Mouse (Mus musculus): ENCODE measurements at regions not wholly inside any gene's neighbourhood (a gene's known extent, or its start where the extent isn't known, plus 50 kb on each side); places are given as distances from the start of the nearest gene placed in this dataset.

DNA sequence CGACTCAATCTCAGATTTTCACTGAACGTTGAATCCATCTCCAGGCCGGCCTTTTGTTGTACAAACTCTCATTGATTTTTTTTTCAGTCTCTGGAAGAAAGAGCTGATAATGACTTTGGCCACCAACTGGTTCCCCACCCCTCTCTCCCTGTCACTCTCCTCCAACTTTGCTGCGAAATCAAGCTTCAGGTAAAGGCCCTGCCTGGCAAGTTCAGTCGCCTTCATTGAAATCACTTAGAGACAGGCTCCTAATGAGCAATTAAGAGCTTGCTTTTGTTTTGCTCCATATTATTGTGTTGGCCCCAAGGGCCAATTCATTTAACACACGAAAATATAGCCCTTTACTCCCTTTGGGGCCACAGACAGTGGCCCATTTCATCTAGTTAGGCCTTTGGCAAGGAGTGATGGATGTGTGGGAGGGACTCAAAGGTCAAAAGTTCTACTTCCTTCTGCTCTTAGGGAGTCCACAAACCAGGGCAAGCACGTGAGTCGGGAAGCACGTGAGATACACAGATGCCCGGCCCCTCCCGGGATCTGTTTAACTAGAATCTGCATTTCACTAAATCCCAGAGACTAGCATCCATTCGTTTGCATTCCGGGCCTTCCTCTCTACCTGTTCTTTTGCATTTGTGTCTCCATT lies 120.0 kb downstream of the Dact1 start:
- no peak for DNase-seq (ENCODE audit: low read depth)

DNA sequence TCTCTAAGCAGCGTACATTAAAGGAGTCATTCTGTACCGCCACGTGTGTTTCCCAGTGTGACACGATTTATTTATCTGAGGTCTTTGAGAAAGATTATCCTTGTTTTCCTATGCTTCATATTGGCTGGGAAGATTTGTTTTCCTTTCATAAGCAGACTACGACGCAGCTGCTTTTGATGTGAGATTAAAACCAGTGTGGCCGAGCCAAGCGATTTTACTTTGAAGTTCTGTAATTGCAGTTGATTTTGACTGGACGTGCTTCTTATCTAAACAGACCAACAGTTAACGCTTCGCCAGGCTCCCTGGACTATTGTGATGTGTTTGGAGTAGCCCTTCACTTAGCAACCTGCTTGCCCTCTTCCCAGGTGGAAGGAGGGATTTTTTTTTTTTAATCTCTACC lies 120.6 kb downstream of the Dact1 start:
- no peak for DNase-seq (ENCODE audit: low read depth)

DNA sequence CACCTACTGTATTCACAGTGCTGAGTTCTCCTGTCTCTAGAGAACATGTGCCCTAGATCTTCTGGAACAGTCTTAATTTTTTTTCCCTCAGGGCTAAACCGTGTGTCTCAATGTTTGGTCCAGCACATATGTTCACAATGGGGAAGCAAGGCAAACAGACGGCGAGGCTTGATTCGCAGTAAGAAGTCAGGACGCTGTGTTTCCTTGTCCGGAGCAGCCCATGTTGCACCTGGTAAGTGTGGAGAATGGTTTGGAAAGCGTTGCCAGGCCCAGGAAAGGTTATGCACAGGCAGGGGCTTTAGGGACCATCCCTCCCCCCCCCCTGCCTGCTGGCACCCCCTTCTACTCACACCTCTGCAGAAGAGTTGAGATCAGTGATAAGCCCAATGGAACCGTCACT lies 121.4 kb downstream of the Dact1 start:
- no peak for DNase-seq (ENCODE audit: low read depth)

DNA sequence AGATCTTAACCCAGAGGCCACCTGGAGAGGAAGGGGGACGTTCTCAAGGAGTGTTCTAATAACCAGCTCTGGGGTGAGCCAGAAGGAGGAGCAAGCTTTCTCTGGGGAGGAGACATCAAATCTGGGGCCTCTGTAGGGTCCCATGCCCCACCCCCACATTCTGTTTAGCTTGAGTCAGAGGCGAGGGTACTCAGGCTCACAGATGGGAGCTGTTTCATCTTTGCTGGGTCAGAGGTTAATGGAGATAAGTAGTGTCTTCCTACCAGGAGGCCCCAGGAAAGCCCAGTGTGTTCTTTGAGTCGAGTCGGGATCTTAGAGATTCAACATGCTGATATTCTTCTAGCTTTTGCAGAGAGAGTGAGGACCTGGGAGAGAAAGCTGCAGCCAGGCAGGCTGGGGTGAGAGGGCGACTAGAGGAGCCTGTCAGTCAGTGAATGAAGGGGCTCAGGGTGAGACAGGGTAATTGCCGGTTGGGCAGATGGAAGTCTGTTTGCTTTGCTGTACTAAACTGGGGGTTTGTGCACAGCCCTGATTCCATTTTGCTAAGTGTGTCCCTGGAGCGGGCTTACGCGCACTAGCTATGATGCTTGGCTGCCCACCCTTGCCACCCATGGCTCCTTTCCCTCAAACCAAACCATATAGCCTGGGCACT lies 124.0 kb downstream of the Dact1 start:
- no peak for DNase-seq (ENCODE audit: low read depth)

DNA sequence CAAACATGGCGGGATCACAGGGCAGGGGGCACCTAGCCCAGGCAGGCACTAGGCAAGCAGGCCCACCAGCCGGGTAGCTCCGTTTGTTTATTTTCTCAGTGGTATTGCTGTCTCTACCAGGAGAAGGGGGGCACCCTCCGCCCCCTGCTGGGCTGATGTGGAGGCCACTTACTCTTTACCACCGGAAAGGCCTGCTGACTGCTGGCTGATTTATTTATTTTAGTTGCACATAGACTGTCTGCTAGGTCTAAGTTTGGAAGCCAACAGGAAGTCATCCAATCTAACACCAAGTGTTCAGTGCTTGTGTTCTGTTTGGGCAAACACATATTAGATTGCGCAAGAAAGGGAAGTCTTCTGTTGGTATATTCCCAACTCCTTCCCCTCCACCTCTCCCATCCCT lies 128.6 kb downstream of the Dact1 start:
- no peak for DNase-seq (ENCODE audit: low read depth)

DNA sequence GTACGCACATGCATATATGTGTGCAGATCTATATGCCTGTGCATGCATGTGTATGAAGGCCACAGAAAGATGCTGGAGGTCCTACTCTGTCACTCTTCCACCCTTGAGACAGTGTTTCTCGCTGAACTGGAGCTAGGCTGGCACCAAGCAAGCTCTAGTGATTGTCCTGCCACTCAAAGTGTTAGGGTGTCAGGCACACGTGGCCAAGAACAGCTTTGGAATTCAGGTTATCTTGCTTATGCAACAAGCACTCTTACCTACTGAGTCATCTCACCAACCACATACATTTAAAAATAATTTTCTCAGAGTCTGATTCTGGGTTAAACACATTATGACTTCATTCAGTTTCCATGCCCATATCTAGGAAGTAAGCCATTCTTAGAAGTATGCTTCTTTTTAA lies 131.2 kb downstream of the Dact1 start:
- no peak for DNase-seq (ENCODE audit: low read depth)

DNA sequence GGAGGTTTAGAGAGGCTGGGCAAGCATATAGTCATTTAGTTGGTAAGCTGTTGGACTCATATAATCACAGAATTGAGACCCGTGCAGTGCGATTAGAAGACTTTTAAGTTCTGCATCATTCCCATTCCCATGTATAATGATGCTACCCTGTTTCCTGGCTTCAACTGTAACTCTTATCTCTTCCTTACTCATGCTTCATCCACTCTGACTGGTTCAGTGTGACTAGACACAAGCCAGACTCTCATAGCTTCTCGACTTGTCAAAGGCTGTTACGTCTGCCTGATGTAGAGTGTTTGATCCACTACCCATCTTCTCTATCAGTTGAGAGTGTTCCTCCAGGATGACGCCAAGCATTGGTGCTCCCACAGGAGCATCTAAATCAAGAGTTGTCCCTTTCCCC lies 131.6 kb downstream of the Dact1 start:
- no peak for DNase-seq (ENCODE audit: low read depth)

DNA sequence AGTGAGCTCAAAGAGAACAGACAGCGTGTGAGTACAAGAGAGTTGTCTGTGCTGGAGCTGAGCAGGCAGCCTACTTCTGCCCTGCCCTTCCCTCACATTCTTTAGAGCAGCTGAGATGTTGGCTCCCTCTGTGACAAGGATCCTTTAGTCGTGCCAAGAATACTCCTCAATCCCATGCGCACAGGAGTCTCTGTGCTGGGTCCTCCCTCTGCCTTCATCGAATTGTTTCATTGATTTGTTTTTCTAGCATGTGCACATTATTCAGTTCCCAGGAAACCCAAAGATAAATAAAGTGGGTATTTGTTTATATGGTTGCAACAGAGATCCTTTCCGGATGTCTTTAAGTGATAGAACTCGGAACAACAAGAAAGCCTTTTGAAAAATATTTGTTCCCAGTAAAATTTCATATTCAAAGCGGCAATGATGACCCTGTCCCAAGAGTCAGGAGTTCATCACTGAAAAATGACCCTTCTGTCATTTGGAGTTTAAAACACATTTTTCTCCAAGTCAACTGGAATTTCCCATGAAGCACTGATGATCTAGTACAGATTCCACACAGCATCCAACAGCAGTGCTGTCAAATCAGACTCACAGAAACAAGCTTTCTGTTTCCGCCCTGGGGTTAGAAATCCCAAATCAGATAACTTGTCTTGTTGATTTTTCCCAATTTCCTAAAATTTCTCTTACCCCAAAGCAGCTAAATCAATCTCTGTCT lies 136.7 kb downstream of the Dact1 start:
- no peak for DNase-seq (ENCODE audit: low read depth)

DNA sequence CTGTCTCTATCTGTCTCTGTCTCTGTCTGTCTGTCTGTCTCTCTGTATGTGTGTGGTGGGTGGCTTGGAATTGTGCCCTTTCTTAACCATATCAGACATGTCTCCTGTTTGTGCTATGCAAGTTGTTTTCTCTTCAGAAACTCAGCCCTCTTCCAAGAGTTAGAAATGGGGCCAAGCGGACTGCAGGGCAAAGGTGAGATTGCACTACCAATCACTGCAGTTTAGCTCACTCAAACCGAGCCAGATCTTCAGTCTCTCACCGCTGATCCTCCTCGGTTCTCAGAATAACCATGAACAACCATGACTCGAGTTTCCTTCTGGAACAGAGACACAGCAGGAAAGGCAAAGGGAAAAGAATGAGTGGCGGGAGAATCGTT lies 137.2 kb downstream of the Dact1 start:
- no peak for DNase-seq (ENCODE audit: low read depth)

DNA sequence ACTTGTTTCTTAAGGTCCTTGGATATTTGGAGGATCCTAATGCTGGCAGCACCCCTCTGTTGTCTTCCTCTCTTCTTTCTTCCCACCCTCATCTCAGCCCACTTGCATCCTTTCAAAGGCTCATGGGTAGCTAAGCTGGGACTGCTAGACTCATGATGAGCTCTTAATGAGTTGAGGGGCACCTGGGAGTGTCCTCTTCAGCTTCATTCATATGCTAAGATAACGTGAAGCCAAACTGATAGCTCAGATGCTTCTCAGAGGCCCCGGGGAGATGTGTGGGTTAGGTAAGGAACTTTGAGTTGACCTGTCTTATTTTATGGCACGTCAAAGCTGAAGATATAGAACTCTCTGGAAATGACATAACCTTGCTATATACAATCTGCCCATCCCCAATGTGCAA lies 139.3 kb downstream of the Dact1 start:
- no peak for DNase-seq (ENCODE audit: low read depth)

DNA sequence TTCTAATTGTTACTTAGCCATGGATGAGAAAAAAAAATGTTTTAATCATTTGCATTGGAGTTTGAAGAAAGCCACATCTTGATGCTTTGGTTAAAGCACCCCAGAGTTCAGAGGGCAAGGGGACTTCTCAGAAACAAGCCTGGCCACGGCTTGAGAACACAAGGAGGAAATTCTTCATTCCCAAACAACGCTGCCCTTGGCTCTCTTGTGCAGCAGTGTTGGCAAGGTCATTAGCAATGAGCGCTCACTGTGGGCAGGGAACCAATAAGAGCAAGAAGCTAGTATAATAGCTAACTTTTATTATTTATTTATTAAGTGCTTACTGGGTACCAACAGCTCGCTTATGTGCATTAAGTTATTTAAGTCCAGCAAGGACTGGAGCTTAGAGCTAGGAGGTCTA lies 140.4 kb downstream of the Dact1 start:
- no peak for DNase-seq (ENCODE audit: low read depth)

DNA sequence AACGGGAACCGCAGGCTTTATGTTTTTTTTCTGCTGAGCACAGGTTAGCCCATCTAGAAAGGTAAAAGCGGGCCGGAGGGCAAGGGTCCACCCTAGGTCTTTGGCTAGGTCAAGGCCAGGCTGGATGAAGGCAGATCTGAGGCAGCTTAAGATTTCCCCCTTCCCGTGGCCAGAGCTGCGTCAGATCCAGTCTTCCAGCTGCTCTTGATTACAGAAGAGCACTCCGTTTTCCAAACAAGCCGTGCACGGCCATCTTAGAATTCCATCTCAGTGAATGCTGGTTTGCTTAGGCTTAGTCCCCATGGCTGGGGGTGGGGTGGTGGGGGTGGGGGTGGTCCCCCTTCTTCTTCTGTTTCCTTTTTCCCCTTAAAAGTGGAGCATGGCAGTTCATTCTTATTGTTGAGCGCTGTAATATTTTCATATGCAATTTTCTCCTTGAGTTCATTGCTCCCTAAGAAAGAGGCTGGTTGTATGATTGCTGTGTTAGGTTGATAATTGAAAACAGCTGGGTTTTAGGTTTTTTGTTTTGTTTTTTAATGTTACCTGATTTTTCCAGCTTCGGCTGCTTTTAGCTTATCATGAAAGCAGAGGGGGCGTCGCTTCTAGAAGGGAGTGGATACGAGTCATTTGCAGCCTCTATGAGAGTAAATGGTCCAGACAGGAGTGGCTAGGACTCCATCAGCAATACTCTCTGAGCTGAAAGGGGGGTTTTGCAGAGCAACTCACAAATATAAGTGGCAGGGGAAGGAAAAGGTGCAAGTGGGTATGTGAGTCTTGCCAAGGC lies 141.2 kb downstream of the Dact1 start:
- DNase-seq (ENCODE audit: low read depth): no peak

DNA sequence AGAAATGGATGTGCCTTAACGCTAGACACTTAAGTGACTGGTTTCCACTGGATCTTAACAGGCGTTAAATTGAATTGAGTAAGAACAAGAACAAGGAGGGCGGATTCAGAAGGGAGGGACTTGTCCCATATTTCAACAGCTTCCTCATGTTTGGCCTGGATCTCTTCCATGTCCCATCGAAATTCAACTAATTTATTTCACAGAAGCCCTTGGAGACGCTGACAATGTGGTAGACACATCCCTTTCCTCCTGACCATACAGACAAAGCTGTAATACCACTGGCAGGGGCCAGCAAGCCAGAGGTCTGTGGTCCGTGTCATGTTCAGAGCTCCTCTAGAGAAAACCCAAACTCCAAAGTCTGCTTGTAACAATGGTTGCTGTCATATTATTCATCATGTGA lies 147.2 kb downstream of the Dact1 start:
- no peak for DNase-seq (ENCODE audit: low read depth)

DNA sequence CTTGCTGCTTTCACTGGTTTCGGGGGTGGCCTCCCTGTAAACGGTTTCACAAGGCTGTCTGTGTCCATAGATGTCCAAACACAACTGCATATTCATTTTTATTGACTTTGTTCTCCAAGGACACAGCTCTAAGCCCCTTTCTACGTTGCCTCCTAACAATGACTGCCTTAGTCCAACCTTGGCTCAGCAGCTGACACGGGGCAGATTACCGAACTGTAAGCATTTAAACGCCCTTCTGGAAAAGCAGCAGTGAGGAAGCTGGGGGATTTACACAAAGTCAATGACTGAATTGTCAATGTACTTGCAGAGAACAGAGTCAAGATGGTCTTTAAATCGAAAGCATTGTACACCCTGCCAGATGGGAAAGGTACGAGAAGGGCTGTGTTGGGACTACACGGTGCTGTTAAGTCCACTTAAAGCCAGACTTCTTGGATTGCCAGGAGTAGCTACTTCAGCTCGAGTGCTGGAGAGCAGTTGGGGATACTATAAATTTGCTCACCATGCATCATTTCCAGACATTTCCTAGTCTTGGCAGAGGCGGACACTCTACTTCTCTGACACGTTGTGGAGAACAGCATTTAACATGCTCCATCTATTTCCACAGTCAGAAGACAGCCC lies 149.0 kb downstream of the Dact1 start:
- DNase-seq (ENCODE audit: low read depth): no peak

DNA sequence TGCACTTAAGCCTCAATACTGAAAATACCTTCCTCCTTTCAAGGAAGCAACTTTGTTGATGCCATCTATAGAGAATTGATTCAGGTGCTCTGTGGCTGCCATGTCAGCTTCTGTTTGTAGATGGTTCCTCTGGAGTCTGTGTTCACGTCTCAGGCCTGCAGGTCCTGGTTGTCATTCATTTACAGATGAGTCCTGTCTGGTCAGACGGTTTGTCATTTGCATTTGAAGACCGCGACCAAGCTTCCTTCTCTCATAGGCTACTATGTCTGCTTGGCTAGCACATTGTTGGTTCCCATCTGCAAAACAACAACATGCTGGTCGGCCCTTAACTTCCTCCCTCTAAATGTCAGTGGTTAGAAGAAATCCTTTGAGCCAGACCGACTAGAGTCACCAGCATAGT lies 151.0 kb downstream of the Dact1 start:
- no peak for DNase-seq (ENCODE audit: low read depth)

DNA sequence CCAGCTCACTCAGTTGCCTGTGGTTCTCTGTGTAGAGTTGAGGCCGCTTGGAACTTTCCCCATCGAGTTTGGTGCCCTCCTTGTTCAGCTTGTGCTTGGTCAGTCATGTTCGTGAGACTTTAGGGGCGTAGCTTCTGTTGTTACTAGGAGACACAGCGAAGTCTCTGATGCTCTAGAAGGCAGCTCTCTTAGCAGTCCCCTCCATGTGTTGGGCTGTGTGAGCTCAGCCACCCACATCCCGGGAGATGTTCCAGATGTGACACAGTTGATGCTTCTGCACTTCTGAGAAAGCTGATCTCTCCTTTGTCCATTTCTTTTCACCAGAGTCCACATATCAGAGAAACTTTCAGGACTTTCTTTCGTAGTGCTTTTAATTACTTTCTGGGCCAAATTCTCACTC lies 158.1 kb downstream of the Dact1 start:
- no peak for DNase-seq (ENCODE audit: low read depth)

DNA sequence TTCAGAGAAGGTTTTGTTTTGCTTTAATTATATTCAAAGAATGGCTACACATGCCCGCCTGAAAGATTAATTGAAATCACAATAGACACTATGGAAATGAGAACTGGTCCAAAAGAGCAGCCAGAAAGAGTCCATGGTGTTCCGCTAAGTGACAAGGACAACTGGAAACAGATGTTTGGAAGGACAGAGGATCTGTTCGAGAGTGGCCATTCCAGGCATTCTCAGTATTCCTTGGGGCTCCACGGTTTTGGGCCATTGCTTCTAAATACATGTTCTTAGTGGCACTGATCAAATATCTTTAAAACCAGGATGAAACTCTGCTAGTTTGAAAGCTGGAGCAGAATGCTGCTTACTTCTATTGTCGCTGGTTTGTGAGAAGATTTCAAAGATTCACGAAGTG lies 158.6 kb downstream of the Dact1 start:
- no peak for DNase-seq (ENCODE audit: low read depth)

DNA sequence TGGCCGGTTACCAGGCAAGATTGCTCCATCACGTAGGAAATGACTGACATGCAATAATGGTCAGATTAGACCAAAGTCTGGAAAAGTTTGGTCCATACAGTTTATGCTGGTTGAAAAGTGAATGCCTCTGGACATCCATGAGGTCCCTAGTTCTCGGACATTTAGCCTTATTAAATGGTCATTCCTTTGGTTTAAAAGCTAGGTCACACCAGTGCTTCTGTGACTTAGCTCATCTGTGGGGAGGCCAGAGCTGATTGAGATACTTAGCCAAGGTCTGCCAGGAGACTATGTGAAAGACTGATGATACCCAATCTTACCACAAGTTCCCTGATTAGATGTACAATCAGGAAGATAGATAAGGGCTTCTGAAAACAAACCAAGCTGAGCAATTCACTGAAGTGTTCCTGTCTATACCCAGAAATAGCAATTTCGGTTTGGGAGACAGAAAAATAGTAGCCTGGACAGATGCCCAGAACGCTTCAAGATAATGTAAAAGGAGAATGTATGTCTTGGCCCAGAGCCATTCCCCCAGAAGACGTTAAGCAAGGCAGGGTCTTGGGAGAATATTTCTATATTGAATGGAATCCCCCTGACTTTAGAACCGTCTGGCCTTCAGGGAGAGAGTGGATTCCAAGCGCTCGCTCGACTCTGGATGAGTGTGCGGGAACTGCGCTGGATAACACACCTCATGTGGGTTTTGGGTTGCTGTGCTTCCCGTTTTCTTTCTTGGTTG lies 161.5 kb downstream of the Dact1 start:
- no peak for DNase-seq (ENCODE audit: low read depth)

DNA sequence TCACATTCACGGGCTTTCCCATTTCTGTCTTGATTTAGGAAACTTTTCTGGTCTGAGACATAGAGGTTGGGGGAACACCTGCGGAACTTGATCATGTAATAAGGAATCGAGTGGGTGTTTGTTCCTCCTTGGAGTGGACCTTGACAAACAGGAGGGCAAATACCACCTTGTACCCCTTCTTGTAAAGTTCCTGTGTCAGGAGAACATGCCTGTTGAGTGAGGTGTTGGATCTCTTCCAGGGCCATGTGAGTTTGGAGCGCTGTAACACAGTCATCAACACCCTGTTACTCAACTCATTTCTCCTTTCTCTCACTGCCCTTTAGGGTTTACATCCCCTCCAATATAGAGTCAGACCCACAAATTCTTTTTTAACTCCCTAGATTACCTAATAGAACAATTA lies 162.0 kb downstream of the Dact1 start:
- DNase-seq (ENCODE audit: low read depth): no peak

DNA sequence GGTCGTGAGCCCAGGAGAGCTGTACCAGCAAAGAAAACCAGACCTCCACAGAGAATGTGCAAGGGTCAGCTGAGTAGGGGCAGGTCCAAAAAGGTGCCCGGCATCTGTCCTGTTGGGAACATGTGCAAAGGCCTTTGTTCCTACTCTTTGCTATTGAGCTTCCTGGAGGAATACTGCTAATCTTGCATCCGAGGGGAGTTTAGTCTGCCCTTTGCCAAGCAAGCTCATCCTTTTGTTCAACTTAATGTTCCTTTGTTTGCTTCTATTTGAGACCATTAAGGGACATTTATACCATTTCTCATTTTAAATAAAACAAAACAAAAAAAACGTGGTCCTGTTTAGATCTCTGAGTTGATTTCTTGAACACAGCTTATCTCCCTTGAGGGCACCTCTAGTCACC lies 166.6 kb downstream of the Dact1 start:
- no peak for DNase-seq (ENCODE audit: low read depth)

DNA sequence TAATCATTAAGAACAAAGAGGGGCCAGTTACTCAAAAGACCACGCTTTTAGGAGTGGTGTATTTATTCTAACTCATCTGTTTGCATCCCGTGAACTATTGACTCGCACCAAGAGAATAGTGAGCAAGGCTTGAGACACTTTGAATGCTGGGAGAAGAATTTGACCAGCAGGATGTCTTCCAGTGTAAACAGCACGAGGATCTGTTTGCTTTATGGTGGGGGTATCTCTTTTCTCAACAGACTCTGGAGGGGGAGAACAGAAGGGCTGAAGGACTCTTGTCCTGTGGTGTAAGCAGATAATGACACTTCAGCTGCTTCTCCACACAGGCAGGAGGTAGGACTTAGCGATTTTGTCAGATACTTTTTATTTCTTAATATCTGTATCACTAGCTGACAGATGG lies 168.0 kb downstream of the Dact1 start:
- no peak for DNase-seq (ENCODE audit: low read depth)

DNA sequence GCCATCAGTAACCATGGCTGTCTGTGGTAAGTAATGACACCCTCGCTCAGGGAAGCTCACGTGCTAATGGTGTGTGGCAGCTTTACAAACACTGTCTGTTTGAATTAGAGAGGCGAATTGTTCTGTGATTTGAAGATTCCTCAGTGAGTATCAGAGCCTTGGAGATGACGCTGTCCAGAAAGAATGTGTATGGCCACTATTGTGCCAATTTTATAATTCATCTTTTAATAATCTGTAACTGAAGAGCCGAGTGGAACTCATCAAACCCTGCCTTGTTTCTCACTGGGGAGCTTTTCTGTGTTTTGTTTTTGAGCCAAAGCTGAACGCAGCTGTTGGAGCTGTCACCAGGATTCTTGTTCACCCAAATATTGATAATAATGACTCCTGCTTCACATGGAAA lies 171.7 kb downstream of the Dact1 start:
- no peak for DNase-seq (ENCODE audit: low read depth)

All from fibroblast of lung, adult 2 months (primary cell).